Mouse (Mus musculus) frontal cortex, adult (tissue): Measurements from ENCODE around the gene Tcf20.
"Not testable (repeated sequence)": the region's sequence is repeated elsewhere in the genome, so short reads cannot be mapped to it uniquely, and the experiment has no call there.

Source experiments
- ATAC-seq: cut with Nextera tagmentation; 2 replicates; pipeline ENCODE4 v1.9.2; 2017; ENCODE audit warnings: mild to moderate bottlenecking, moderate library complexity, mixed read lengths; ENCODE audit not compliant: low TSS enrichment

Gene Tcf20

DNA sequence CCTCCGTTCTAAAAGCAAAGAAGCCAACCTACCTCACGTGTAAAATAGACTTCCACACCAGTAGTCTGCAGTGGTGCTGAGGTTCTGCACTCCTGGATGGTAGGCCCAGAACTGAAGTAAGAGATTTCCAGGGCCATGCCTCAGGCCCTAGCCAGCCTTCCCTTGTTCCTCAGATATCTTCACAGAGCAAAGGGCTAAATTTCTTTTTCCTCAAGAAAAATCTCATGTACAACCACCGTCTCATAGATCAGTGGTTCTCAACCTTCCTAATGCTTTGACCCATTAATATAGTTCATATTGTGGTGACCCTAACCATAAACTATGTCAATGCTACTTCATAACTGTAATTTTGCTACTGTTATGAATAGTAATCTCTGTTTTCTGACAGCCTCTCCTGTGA, 87.3 kb downstream of the Tcf20 start:
- ATAC-seq, result no peak

DNA sequence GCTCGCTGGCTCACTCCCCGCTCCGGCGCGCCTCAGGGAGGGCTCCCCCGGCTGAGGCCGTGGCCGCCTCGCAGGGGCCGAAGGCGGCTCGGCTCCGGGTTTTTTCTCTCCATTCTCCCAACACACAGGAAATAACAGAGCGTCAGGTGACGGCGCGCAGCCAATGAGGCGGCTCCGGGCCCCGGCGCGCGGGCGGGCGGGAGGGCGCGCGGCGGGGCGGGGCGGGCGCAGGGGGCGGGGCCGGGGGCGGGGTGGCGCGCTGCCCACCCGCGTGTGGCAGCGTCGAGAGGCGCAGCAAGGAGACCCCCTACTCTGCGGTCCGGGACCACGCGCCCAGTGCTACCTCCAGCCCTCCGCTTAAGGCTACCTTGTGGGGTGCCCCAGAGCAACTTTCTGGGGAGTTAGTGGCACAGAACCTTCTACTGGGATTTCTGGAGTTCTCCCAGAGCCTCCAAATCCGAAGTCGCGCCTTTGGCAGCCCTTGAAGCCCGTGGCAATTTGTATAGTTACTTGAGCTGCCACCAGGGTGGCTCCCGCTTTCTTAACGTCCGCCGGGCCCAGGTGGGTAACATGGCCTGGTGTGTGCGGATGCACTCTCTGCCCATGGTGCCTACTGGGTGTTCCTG, 87.9 kb downstream of the Tcf20 start:
- ATAC-seq, result peak; percentile 79

DNA sequence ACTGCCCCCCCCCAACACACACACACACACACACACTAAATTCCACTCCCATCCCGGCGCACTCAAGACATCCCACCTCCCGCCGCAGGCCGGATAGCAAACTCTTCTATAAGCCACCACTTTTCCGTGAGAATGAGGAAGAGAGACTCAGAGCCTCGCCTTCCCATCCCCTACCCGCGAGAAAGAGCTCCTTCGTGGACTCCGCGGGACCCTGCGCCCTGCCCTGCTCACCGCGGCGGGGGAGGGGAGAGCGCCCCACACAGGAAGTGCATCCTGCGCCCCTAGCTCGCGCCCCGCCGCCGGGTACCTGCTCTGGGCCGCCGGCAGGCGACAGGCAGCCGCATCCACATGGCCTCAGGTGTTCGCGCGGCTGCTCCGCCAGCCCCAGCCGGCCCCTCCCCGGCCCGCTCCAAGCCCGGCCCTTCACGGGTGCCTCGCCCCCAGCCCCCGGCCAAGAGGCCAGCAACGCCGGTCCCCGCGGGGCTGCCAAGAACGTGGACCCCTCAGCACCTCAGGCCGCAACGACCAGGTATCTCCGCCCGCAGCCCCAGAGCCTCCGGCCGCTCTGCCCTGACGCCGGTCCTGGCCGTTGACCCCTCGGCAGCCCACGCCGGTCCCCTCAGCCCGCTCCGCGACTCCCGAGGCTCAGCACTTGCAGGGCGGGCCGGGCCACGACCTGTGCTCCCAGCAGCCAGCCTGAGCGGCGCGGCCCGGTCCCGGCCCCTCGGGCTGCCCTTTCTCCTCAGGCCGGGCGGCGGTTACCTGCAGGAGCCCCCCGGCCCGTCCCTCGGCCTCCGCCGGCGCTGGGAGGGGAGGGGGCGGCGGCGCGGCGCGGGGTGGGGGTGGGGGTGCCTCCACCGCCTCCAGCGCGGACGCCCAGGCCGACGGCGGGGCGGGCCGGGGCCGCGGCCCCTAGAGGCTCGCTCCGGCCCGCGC, 88.7 kb downstream of the Tcf20 start:
- peak; percentile 24; the same call in 1 of the 2 replicates for ATAC-seq

DNA sequence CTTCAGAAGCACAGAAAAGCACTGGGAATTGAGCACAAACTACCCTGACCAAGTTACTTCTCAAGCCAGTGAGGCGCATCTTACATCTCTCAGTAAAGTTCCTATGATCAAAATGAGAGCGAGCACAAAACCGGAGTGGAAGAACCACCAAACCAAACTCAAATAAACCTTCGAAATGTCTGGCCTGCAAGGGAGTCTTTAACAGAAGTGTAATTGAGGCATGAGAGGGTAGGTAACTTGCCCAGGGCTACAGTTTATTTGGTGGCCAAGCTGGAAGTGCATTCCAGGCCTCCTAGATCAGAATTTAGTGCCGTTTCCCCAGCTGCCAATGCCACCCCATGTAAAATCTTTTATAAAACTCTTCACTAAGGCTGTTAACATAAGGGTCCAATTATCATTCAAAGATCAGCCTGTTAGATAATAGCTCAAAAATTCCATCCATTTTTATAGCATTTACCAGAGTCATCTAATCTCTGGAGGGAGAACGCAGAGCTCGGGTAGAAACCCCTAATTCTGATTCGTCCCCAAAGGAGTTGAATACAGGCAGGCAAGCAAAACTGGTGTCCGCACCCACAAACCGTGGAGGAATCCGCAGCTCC, 89.4 kb downstream of the Tcf20 start:
- ATAC-seq, result 0 out of 2 replicates have a peak, but pooled peaks have one; percentile 5

DNA sequence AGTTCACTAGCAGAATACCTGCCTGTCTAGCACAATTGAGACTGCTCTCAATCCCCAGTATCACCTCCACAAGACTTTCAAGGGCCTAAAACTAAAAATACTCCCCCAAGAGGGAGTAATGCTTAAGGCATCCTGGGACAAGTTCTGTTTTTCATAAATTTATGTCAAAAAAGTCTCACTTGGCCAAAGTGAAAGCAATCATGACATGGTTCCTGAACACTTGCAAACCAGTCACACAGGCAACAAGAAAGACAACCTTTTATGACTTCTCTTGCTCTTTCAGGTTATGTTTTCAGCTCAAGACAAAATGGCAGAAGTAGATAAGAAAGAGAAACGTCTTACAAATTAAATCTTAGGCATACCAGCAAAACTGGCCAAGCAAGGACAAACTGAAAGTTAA, 91.3 kb downstream of the Tcf20 start:
- no peak for ATAC-seq

DNA sequence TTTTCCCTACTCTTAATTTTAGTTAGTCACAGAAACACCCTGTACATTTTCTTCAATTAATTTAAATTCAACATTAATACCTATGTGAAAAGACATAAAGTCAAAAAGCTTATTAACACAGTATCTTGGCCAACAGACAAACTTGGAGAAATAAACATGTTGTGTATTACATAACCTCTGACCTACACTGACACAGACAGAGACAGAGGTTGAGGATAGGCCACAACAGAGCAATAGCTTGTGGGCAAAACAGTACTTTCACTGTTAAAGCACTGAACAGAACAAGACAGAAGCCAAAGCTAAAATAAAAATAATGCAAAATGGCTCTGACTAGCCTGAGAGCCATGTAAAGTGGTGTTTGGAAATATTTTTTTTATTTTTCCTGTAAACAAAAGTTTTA, 97.2 kb downstream of the Tcf20 start:
- ATAC-seq, result no peak

DNA sequence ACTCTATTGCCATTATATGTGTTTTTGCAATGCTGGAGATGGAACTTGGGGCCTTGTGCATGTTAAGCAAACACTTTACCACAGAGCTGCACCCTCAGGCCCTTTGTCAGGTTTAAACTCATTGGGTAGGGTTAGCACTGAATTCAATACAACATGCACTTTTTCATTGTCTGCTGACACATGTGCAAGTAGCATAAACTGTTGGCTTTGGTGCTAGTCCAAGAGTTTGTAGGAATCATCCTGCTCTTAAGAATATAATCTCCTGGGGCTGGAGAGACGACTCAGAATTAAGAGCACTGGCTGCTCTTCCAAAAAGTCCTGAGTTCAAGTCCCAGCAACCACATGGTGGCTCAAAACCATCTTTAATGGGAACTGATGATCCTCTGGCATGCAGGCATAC, 98.2 kb downstream of the Tcf20 start:
- ATAC-seq, result no peak

DNA sequence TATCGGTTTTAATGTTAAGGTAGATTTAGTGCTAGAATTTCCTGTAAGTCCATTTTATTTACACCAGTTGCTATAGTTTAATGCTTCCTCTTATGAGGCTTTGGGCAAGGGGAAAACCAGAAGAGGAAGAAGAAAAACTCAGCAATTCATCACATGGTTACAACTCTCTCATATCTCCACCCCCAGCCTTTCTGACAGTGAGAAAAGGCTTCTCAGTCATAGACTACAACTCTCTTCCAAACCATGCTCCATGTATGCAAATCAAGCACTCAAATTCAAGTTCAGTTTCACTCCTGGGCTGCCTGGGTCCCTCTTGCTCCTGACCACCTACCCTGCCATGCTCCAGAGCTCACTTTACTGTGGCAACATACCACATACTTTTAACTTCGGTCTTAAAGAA, 99.2 kb downstream of the Tcf20 start:
- no peak for ATAC-seq

DNA sequence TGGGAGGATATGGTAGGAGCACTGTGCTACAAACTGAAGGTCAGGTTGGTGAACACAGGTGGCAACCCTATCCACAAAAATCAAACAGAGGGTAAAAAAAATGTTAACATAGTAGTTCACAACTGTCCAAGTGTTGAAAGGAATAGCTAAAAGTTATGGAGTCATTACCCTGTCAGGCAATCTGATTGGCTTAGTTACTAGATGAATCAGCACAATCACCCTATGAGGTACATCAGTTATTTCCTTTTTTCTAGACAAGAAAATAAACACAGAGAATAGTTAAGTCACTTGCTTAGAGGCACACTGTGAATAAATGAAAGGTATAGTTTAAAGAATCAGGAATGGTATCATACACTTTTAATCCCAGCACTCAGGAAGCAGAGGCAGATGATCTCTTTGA, 110.4 kb downstream of the Tcf20 start:
- no peak for ATAC-seq

DNA sequence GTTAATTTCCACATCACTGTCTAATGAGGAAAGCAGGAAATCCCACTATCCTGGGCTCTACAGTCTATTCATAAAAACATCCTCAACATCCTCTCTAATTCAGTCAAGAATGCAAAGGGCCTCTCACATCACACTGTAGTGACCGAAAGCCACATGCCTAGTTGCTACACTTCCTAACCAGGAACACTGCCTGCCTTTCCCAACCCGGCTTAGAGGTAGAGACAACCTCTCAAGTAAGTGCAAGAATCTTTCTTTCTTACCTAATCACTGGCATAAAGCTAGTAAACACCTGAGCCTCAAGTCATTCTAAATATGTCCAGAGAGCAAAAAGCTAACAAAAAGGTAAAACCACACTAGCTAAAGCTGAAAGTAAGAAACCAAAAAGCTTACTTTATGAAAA, 110.8 kb downstream of the Tcf20 start:
- no peak for ATAC-seq

DNA sequence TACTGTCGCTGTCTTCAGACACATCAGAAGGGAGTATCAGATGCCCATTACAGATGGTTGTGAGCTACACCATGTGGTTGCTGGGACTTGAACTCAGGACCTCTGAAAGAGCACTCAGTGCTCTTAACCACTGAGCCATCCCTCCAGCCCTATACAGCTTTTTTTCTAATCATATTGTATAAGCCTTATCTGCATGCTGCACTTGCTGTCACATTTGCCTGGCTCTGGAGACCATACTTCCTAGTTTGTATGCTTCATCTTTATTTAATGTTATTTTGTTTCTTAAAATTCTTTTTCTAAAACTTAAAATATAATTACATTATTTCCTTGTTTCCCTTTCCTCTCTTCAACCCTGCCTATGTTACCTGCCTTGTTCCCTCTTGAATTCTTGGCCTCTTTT, 115.6 kb downstream of the Tcf20 start:
- no peak for ATAC-seq

DNA sequence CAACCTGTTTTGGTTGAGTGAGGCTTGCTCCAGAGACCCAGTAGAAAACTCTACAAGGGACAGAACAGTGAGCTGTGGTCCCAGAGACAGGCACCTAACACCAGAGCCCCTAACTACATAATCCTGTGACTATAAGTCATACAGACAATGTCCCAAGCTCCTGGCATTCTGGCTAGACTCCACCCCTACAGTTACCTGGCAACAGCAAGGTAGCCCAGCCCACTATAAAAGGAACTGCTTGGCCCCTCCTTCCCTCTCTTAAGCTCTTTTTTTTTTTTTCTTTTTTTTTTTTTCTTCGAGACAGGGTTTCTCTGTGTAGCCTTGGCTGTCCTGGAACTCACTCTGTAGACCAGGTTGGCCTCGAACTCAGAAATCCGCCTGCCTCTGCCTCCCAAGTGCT, 121.4 kb downstream of the Tcf20 start:
- not testable (repeated sequence) for ATAC-seq

DNA sequence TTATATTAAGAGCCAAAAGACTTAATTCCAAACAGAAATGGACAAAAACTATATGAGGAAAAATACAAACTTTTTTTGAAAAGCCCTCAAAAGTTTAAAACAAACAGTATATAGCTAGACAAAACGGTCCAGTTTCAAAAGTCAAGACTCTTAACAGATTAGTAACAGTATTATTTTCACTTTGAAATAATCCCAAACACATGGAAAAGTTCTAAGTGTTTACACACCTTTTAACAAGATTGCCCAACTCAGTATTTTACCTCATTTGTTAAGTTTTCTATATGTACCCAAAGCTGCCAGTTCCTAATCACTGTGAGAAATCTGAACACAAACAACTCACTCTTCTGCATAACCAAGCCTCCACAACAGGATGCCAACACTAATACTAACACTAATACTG, 124.0 kb downstream of the Tcf20 start:
- no peak for ATAC-seq

DNA sequence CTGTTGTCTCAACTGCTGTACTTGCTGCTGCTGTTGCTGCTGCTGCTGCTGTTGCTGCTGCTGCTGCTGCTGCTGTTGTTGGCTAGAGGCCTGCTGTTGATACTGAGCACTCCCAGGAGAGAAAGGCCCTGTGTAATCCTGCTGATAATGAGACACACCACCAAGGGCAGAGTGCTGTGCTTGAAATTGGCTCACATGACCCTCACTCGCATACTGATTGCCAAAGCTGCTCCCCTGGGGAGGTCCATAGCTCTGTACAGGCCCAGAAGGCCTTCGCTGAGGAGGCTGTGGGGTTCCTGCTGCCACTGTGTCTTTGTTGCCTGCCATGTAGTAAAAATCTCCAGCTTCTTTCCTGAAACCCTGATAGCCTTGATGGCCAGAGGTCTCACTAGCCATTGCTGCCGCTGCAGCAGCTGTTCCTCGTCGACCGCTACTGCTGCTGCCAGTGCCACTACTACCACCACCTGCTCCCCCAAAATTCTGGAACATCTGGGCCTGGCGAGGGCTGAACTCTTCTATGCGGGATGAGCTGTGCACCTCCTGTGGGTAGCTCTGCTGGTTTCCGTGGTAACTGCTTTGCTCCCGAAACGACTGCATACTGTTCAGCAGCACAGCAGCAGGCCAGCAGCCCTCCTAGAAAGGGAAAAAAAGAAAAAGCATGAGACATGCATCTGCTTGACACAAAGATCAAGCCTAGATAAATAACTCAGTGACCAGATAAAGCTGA, 130.9 kb downstream of the Tcf20 start:
- ATAC-seq, result peak; percentile 89

DNA sequence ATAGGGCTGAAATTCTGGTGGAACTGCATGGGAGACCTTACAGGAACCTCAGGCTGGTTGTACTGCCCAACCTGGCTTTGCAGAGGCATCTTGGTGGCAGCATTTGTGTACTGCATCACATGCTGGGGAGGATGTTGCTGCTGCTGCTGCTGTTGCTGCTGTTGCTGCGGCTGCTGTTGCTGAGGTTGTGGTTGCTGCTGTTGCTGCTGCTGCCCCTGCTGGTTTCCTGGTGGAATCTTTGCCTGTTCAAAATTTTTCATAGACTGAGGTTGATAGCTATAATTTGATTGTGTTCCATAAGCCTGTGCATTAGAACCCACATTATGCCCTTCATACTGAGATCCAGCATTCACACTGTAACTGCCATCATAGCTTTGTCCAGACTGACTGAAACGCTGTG, 131.6 kb downstream of the Tcf20 start:
- ATAC-seq, result no peak

DNA sequence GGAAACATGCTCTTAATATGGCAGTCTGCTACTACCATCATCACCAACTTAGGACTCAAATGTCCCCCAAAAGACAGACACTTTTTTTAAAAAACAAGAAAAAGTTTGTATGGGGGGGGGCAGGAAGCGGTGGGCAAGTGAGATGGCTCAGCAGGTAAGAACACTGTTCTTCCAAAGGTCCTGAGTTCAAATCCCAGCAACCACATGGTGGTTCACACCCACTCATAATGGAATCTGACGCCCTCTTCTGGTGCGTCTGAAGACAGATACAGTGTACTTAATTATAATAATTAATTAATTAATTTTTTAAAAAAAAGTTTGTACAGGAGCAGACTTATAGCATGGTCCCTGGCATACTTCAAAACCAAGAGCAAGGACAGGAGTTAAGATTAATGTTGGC, 148.5 kb downstream of the Tcf20 start:
- ATAC-seq, result no peak

DNA sequence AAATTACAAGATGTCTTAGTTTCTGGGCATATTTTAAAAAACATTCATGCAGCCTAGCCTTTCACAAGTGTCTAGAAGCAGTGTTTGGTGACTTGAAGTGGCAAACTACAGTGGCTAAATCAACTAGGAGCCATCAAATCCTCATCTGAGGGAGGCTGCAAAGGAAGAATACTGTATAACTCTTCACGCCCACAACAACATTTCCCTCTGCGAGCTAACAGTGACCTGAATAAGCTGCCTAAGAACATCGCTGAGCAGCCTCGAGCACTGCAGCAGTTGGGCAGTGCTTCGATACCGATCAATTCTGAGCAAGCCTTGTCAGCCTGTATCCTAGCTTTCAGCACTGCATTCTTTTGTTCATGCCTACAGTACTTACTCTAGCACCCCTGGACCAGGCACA, 157.8 kb downstream of the Tcf20 start:
- peak; percentile 88 for ATAC-seq

DNA sequence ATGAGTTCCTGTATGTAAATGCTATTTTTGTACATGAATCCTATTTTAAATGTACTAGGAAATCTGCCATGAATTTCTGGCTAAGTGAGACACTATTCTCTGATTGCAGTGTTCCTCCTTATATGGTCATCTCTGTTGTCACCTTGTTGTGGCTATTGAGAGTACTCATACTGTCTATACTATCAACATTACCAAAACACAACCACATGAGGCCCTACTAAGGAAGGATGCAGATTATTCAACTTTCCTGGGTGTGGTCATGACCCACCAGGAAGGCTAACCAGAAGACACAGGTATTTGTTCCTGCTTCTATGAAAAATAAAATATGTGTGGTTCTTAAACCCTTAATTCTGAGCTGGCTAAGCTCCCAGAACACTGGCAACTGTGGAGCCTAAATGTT, 161.8 kb downstream of the Tcf20 start:
- ATAC-seq, result no peak

DNA sequence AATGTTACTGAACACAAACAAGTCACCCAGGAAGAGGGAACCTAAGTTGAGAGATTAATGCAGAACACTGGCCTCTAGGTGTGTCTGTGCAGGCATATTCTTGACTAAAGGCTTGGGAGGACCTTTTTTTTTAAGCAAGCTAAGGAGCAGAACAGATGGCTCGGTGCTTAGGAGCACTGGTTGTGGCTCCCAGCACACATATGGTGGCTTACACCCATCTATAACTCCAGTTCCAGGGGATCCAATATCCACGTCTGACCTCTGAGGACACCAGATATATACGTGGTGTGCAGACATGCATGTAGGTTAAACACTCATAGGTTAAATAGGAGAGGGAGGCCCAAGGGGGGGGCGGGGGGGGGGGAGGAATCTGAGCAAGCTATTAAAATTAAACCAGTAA, 165.3 kb downstream of the Tcf20 start:
- peak; percentile 72; the same call in 1 of the 2 replicates for ATAC-seq

DNA sequence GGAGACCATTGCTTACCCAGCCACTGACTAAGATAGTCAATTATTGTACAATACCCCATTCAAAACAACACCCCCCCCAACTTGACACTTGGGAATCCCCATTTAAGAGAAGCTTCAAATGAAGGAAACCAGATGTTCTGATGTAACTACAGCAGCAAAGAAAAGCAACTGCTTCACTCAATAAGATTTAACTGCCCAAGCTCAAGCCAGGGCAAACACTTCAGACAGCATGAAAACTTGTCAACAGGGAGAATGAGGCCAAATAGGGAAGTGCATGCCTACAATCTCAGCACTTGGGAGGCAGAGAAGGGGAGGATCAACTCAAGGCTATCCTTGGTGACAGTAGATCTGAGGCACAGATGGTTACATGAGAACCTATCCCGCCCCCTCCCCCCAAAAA, 166.0 kb downstream of the Tcf20 start:
- ATAC-seq, result no peak

DNA sequence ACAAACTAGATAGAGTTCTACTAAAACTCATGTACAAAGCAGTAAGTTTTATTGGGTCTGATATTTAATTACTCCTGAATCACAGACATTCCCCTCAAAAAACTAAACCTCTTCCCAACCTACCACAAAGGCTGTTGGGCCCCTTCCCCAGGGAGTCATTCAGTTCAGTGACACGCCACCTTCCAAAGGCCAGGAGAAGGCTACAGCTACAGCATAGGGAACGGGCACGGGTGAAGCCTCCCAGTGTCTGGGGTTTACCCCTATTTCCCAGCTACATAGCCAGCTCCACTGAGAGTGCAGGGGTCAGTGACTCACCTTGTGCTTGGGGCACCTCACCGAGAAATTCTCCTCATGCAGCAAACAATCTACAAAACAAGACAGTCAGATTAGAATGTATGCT, 172.4 kb downstream of the Tcf20 start:
- no peak for ATAC-seq

DNA sequence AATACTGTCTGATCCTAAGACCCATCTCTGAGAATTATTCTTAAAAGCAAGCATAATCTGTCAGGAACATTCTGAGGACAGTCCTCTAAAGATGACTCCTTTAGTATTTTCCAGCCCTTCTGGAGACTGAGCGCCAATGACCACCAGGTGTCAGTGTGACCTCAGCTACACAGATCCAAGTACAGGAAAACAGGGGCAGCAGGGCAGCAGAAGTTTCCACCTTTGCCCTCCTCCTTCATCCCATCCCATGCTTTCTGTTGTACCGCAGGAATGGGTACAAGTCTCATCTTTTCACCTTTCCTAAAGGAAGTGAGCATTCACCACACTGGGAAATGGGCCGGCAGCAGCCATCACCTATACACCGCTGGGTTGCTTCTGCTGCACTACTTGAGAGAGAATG, 172.9 kb downstream of the Tcf20 start:
- peak; percentile 59; the same call in 1 of the 2 replicates for ATAC-seq
